Mouse (Mus musculus) duodenum, adult 2 months (tissue): ENCODE data around the gene Olfr1184. TPM values are rescaled to one million over a fixed set of nuclear protein-coding genes. Genes with fewer than 3 reads are reported as not detected.

Experiments
- polyA plus RNA-seq: library from polyadenylated mRNA; depleted of rRNA; stranded (reverse); fragments of >200 nt; gene quantifications from 2 replicates; pipeline ENCODE4 v1.2.3, GENCODE M21; 2012; ENCODE audit warnings: low replicate concordance; rRNA removed

Gene Olfr1184
- polyA plus RNA-seq: not detected in 2 replicates

GRCm38 (mm10) chr2:88483298-88483697, at the start of gene Olfr1184:
TSS of gene Olfr1184 (plus strand) at chr2:88483598.

GRCm38 (mm10) chr2:88449031-88449430, 34.4 kb upstream of the Olfr1184 start, which contains the start of gene Gm13757:
TSS of gene Gm13757 (minus strand) at chr2:88449131.

GRCm38 (mm10) chr2:88454567-88454966, 28.8 kb upstream of the Olfr1184 start, which contains the start of gene Olfr1183:
TSS of gene Olfr1183 (plus strand) at chr2:88454867.

GRCm38 (mm10) chr2:88493020-88493419, 9.6 kb downstream of the Olfr1184 start, which contains the start of gene Olfr1185-ps1:
TSS of gene Olfr1185-ps1 (plus strand) at chr2:88493320.

DNA sequence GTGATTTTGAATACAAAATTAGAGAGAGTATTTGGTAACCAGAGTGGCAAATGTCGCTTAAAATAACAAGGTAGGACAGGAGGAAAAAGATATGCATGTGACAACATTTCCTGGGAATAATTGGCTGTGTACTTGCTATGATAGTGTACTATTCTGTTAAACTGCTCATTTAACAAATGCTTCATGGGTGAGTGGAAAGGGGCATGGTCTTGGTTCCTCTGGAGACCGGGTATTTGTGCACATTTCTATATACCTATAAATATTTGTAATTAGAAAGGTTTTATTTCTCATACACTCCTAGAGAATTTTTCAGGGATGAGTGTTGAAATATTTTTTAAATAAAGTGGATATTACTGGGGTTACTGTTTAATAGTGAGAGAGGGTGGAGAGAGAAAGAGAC, 34.9 kb downstream of the Olfr1184 start, which contains the start of gene Olfr1186:
TSS of gene Olfr1186 (plus strand) at position 301 of the 400 bp plus-strand sequence.

Other genes with a start within 250 kb of the Olfr1184 start
- gene Olfr1173, start 203.7 kb upstream of the Olfr1184 start, polyA plus RNA-seq: not detected in 2 replicates
- not detected in 2 replicates for gene Olfr1174-ps, start 168.5 kb upstream of the Olfr1184 start, polyA plus RNA-seq
- gene Olfr1175-ps, start 156.4 kb upstream of the Olfr1184 start, polyA plus RNA-seq: not detected in 2 replicates
- gene Olfr1176, start 146.9 kb upstream of the Olfr1184 start, polyA plus RNA-seq: not detected in 2 replicates
- gene Olfr1177-ps, start 137.1 kb upstream of the Olfr1184 start, polyA plus RNA-seq: not detected in 2 replicates
- gene Olfr1178, start 96.5 kb upstream of the Olfr1184 start, polyA plus RNA-seq: not detected in 2 replicates
- gene Olfr1179, start 77.1 kb upstream of the Olfr1184 start, polyA plus RNA-seq: not detected in 2 replicates
- gene Olfr1180, start 64.4 kb upstream of the Olfr1184 start, polyA plus RNA-seq: not detected in 2 replicates
- gene Olfr1181, start 57.4 kb upstream of the Olfr1184 start, polyA plus RNA-seq: not detected in 2 replicates
- gene Gm13757, start 34.5 kb upstream of the Olfr1184 start, polyA plus RNA-seq: not detected in 2 replicates
- gene Olfr1183, start 28.7 kb upstream of the Olfr1184 start, polyA plus RNA-seq: not detected in 2 replicates
- gene Olfr1185-ps1, start 9.7 kb downstream of the Olfr1184 start, polyA plus RNA-seq: not detected in 2 replicates
- not detected in 2 replicates for gene Olfr1186, start 35.0 kb downstream of the Olfr1184 start, polyA plus RNA-seq
- gene Olfr1188, start 73.3 kb downstream of the Olfr1184 start, polyA plus RNA-seq: not detected in 2 replicates
- not detected in 2 replicates for gene Olfr1189, start 102.9 kb downstream of the Olfr1184 start, polyA plus RNA-seq
- gene Olfr1191-ps1, start 156.9 kb downstream of the Olfr1184 start, polyA plus RNA-seq: not detected in 2 replicates
- gene Olfr1192-ps1, start 164.9 kb downstream of the Olfr1184 start, polyA plus RNA-seq: not detected in 2 replicates
- gene Olfr1193, start 192.0 kb downstream of the Olfr1184 start, polyA plus RNA-seq: not detected in 2 replicates
- gene Olfr1195, start 205.6 kb downstream of the Olfr1184 start, polyA plus RNA-seq: not detected in 2 replicates
- not detected in 2 replicates for gene Olfr1196, start 221.0 kb downstream of the Olfr1184 start, polyA plus RNA-seq
- not detected in 2 replicates for gene Olfr1197, start 248.8 kb downstream of the Olfr1184 start, polyA plus RNA-seq